Mouse (Mus musculus): ENCODE results near the gene Cars2.
"Not testable (repeated sequence)": the region's sequence is repeated elsewhere in the genome, so short reads cannot be mapped to it uniquely, and the experiment has no call there.

Cars2 gene

DNA sequence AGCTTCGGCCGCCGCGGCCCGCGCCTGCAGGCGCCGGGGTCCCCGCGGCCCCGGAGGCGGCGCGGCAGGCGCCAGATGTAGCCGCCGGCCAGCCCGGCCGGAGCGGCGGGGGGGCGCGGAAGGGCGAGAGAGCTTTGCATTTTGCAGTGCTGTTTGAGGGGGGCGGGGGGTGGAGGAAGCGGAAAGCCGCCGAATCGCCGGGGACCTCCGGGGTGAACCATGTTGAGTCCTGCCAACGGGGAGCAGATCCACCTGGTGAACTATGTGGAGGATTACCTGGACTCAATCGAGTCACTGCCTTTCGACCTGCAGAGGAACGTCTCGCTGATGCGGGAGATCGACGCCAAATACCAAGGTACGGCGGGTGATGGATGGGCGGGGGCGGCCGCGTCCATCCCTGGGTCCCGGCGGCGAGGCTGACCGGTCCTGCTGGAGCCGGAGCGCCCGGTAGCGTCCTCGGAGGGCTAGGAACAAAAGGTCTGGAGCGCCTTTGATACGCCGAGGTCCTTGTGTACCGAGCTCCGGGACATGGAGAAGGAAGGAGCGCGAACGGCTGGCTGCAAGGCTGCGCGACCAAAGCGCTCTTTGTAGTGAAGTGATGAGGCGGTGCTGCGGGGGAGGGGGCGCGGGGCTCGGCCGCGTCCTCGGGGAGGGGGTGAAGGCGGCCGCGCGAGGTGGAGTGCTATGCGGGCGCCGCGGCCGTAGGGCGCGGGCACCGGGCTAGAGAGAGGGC is 6.3 kb upstream of the Cars2 start:
- no peak for DNase-seq (ENCODE audit: low read depth)

DNA sequence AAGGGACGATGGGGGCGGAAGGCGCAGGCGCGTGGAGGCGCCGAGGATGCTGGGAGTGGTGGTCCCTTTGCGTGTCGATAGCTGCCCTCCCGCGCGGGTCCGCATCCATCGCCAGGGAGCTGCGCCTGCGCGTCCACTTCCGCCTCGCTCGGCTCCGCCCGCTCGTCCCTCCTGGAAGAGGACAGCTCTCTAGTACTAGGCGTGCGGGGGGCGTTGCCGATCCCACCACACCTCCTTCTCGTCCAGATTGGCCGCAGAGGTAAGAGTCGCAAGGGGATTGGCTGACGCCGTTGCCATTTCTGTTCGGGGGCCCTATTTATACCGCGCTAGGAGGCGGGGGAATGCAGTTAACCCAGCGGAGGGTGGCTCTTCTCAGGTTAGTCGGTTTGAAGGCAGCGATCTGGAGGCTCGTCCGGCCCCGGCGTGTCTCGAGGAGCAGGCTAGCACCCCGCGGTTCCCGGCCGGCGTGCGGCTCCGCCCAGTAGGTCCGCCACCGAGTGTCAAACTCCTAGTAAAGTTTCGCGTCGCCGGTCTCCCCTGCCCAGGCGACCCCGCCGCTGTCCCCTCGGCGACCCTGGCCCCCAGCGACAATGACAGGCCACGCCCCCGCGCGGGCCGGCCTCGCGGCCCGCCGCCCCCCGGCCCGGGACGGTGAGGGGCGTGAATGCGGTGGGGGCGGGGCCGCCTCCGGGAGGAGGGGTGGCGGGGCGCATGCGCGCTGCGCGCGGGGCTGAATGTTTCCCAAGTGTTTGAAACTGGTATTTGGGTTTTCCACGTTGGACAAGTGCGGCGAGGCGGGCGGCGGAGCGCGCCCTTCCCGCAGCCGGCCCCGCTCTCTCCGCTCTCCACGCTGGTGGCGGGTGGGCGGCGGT is 5.4 kb upstream of the Cars2 start:
- peak; percentile 99 for DNase-seq (ENCODE audit: low read depth)

DNA sequence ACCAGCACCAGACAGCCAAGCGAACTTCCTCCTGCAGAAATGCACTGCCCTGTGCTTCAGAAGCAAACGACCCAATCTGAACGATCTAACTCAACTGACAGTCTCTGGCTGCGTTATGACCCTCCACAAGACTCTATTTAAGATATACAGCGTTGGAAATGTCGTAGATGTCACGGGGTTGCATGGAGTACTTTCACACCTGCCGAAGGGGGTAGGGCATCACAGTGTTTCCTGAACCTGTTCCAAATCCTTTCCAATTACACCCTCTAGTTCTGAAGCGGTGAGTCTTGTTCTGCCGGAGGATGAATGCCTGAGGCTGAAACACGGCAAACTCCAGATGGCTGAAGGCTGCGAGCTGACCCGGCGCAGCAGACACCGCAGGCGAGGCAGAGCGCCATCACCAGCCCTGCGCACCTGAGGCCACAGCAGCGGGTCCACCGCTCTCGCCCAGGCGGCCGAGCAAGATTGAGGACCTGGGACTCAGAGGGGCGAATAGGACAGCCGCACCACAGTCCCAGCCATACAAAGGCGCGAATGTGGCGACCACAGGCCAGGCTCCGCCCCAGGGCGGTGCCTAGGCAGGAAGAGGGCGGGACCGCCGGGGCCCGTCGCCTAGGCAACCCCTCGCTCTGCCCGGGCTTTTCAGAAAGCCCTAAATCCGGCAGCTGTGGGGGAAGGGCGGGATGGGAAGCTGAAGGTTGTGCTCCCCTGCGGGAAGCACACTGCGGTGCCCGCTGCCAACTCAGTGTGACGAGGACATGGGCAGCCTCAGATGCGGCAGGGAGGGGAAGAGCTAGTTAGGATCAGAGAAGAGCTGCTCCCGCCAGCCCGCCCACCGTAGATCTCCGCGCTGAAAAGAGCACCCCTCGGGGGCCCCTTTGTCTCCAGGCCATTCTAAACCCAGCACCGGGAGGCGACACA is 4.5 kb upstream of the Cars2 start, which contains the start of gene Ing1:
TSS of gene Ing1 (plus strand) at position 773 of the 921 bp plus-strand sequence.
- DNase-seq (ENCODE audit: low read depth): peak; percentile 79

DNA sequence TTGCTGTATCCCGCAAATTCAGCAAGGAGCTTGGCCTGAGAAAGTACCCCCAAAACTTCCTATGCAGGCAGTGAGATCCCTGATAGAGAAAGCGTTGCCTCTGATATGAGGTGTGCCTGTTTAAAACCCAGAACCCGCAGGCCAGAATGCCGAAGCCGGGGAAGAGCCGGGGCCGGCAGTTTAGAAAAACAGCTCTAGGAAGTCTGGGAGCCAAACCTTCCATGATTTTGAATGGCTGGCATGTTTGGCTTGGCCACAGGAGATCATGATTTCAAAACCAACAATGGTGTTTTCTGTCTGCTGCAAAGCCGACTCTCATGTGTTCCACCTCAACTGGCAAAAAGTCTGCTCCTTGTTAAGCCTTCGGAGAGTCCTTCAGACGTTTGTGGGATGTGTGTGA is 1.8 kb upstream of the Cars2 start:
- DNase-seq (ENCODE audit: low read depth): peak; percentile 57

DNA sequence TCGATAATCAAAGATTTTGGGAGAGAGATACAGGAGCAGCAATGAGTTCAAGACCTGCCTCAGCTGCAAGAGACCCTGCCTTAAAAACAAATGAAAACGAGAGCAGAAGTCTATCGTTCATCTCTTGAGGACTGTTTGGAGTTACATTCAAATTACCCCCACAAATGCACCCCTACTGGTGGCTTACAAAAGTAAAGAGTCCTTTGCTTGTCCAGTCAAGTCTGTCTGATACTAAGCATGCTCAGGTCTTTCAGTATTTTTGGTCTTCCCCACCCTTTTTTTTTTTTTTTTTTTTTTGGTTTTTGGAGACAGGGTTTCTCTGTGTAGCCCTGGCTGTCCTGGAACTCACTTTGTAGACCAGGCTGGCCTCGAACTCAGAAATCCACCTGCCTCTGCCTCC is 914 bp upstream of the Cars2 start:
- not testable (repeated sequence) for DNase-seq (ENCODE audit: low read depth)

DNA sequence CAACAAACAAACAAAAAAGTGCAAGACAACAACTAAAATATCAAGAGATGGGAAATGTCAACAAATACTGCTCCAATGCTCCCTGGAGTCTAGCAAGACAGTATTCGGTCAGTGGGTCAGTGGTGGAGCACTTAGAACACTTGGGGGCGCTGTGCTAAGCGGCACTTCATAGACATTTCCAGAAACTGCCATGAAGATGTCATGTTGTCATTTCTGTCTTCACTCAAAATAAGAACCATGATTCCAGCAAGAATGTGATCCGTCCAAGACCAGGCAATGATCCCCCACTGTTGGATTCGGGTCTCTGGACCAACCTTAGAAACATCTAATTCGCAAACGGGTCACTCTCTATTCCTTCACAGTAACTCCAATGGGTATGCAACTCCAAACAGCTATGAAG is 877 bp downstream of the Cars2 start:
- no peak for DNase-seq (ENCODE audit: low read depth)

DNA sequence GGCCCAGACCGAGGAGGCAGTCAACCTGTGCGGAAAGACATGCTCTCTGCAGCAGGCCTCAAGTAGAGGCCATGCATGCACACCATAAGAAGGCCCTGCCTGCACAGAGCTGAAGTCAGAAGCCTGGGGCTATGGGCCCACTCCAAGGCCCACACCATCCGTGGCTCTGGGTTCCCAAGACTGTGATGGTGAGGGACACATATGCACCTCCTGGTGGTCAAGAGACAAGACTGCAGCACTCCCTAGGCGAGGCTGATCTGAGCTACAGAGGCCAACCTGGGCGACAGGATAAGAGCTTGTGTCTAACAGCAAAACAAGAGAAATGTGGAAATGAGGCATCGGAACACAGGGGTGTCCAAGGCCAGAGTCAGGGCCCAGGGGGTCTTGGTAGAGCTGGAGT is 3.5 kb downstream of the Cars2 start:
- DNase-seq (ENCODE audit: low read depth): no peak

DNA sequence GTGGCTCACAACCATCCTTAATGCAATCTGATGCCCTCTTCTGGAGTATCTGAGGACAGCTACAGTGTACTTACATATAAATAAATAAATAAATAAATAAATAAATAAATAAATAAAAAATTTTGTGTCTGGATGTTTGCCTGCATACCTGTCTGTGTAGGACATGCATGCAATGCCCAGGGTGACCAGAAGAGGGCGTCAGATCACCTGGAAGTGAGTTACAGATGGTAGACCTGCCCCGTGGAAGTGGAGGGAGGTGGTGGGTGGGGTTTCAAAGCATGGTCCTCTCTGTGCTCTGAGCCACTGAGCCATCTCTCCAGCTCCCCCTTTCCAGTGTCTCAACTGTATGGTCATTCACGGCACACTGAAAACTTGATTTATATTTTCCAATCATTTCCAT is 6.2 kb downstream of the Cars2 start:
- no peak for DNase-seq (ENCODE audit: low read depth)

DNA sequence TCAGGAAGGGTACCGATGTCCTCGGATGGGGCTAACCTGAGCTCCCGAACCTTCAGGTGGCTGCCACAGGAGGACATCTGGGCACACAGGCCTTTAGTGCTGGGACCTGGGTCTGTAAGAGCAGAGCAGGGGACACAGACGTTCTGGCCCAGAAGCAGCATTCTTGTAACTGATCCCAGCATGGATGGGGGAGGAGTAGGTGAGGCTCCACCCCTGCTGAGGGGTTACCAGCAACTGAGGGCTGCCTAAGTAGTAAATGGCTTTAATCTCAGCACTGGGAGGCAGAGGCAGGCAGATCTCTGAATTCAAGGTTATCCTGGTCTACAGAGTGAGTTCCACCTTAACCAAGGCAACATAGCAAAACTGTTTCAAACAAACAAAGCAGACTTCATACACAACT is 7.7 kb downstream of the Cars2 start:
- no peak for DNase-seq (ENCODE audit: low read depth)

DNA sequence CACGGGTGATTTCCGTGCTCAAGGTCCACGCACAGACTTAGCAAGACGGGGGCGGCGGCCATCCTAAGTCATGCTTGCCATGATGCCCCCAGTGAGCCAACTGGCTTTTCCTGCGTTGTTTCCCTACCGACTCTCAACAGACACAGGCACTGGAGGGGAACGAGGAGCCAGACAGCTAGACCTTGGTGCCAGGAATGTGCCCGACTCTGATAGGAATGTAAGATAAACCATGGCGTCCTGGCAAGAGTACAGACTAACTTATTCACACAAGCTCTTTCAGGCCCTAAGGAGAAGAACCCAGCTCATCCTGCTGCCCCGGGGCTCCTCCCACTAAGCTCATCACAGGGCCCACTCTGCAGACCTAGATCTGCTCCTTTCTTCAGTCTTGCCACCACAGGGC is 8.6 kb downstream of the Cars2 start:
- DNase-seq (ENCODE audit: low read depth): no peak

DNA sequence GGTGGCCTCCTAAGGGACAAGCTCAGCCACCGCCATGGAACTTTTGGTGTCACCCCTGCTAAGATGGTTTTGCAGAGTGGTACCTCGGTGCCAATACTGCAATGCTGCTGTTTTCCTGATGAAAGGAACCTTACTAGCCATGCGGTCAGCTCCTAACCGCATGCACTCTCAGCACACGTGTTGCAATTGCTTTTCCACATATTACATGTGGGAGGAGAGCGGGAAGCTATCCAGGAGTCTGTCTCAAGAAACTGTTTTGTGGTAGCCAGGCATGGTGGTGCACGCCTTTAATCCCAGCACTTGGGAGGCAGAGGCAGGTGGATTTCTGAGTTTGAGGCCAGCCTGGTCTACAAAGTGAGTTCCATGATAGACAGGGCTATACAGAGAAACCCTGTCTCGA is 10.4 kb downstream of the Cars2 start:
- DNase-seq (ENCODE audit: low read depth): no peak

DNA sequence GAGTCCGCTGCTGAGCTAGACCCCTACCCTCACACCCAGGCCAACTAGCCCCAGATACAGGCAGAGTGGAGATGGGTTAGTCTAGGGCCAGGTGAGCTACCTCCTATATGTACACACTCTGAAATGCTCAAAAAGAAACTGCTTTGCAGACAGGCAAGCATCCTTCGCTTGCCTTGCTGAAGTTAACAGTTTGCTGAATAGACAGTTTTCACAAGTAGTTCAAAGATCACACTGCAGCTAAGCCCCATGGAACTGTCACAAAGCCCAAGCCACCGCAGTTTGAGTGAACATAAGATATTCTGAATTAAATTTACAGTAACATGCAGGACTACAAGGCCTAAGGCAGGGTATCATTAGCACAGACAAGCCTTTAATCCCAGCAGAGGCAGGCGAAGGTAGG is 11.5 kb downstream of the Cars2 start:
- DNase-seq (ENCODE audit: low read depth): no peak

DNA sequence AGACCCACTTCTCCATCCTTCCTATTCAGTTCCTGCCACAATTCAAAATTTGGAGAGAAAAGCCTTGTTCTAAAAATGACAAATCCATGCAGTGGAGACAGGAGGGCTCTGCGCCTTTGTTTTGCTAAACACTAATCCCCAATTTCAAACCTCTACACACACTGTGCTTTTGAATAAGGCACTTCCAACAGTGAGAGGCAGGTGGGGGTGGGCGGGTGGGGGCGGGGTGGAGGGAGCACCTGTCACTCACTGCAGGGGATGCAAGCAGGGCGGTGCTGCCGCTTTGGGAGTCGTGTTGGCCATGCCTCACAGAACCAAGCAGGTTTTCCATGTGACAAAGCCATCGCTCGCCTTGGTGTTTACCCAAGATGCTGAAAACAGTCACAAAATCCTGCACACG is 16.1 kb downstream of the Cars2 start:
- DNase-seq (ENCODE audit: low read depth): no peak

DNA sequence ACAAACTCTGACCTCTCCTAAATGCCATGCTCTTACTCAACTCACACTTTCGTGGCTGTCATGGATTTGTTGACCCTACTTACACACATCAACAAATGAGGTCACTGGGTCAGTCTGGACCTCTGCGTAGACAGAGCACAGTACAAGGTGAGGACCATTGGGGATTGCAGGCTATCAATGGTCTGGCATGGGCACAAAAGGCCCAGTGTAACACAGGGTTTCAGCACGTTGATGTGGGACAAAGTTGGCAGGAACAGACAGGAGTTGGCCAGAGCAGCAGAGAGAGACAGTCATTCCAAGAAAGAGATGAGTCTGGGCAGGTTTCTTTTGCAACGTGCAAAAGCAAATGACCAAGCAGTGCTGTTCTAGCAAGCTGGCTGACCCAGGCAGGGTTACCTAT is 19.7 kb downstream of the Cars2 start:
- DNase-seq (ENCODE audit: low read depth): no peak

DNA sequence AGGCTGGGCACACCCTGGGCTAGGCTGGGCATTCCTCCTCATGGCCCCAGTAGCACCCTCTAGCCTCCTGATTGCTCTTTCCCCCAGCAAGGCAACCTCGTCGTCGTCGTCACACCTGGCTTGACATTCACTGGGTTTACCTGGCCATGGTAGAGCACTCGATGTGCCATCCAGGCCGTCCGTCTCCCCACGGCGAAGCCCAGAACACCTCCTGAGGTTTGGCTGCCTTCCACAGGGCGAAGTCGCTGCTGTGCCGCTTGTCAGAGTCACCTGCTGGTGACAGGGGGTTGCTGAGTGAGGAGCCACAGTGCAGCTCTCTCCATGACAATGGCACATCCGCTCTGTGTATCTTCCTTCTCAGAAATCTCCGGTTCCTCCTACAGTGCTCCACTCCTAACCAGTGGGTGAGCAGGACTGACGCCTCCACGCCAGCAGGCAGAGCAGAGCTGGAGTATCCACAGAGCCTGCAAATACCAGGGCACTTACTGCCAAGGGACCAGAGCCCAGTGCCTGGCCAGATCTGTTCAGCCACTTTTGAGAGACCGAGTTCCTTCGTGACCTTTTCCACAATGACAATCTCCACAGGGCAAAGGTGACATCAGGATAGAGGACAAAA is 20.3 kb downstream of the Cars2 start:
- DNase-seq (ENCODE audit: low read depth): no peak

DNA sequence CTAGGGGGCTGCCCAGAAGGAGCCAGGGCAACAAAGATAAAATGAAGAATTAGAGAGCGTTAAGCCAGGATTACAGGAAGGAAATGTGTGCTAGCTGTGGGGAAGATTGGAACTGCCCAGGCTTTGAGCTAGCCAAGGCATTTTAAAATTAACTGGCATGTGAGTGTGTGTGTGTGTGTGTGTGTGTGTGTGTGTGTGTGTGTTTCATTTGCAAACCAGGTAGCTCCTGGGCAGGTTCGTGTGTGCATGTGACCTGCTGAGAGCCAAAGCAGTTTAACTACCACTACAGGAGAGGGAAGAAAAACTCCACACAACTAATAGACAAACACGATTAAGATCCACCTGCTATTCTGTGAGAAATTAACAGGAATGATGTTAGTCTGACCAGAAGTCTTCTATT is 27.3 kb downstream of the Cars2 start:
- no peak for DNase-seq (ENCODE audit: low read depth)

DNA sequence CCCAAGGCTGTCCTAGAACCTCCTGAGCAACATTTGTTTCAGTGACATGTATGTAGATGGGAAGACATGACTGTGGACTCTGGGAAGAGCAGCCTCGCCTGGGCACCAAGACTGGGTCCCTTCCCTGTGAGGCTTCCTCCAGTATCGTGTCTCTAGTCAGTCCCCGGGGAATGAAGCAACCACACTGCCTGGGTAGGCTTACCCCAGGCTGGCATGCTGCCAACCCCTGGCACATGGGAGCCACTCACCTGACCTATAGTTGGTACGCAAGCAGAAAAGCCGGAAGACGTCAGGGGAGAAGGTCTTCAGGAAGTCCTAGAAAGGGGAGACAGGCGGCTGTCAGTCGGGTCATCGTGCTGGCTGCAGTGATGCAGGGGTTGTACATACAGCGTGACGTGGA is 31.9 kb downstream of the Cars2 start:
- no peak for DNase-seq (ENCODE audit: low read depth)

DNA sequence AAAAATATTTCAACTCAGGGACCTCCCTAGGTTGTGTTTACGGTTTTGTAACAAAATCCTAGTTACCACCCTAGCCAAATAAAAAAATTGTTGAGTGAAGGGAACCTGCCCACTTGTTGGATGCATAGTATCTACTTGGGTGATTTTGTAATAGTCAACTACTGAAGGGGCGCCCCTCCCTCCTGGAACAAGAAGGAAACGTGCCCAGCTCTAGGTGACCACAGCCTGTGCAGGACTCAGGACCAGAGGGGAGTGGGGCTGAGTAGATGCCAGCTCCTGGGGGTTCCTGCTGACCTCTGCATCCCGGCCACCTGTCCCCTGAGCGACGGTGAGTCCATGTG is 32.6 kb downstream of the Cars2 start:
- DNase-seq (ENCODE audit: low read depth): no peak

DNA sequence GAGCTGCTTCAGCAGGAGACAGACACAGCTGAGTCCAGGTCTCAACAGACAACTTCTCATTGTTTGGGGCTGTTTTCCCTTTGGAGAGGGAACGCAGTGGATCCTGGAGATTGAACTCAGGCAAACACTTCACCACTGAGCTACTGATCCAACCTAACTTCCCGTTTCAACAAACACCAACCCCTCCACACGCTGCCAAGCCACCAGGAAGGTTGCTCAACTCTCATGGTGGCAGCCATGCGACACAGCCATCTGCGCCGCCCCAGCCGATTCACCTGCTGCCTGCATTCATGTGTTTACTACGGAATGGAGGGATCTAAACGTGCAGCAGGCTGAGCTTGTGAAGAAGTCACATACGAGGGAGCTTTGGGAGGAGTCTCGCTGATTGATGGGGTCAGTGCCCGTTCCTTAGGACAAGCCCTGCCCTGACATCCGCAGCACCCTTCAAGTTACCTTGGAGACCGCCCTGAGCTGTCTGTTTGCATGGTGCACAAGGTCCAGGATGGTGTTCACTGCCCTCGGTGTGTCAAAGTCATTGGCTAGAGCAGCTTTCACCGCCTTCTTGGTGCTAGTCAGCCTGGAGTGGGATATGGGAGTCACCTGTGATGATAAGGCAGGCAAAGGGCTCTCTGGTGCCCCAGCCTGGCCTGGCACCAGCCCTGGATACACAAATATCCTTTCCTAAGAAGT is 33.1 kb downstream of the Cars2 start:
- DNase-seq (ENCODE audit: low read depth): no peak

DNA sequence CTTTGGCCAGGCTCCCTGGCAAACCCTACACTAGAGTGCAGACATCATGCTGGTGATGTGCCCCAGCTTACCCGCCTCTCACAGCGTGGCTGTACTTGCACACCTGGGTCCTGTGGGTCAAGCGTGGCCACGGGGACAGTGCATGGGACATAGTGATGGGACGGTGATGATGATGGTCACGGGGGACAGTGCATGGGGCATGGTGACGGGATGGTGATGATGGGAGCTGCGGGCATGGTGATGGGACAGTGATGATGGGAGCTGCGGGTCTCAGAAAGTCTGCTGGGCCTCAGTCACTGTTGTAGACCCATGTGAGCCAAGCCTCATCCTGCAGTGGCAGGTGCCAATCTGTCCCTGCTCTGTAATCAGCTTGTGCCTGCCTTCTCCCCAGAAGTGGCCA is 34.3 kb downstream of the Cars2 start:
- no peak for DNase-seq (ENCODE audit: low read depth)

DNA sequence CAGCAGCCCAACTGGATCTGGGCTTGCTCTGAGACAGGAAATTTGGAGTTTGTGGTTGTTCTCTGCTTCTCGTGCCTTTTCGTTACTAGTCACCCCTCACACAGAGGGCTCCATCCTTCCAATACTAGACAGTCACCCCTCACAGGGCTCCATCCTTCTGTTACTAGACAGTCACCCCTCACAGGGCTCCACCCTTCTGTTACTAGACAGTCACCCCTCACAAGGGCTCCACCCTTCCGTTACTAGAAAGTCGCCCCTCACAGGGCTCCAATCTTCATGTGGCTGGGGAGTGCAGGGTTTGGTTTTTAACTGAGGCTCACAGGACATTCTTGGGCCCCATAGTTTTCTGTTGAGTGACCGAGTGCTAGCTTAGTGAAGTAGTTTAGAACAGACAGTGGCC is 37.3 kb downstream of the Cars2 start:
- DNase-seq (ENCODE audit: low read depth): no peak

DNA sequence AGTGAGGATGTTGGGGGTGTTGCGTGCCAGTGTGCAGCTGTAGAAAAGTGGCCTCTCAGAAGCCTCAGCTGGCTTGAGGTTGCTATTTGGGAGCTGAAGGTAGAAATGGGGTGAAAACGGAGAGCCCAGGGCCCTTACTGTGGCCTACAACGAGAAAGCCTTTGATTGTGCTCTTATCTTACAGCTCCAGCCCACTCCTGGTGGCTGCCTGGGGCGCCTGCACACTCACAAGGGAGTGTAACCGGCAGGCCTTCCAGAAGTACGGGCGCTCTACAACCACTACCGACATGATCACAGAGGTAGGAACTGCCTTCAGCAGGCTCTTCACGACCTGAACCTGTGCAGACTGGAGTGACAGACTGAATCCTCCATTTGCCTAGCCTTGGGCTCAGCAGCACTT is 37.9 kb downstream of the Cars2 start:
- no peak for DNase-seq (ENCODE audit: low read depth)
